Mouse (Mus musculus): Measurements from ENCODE around the gene Chrdl2. TPM values are rescaled to one million over a fixed set of nuclear protein-coding genes. Genes with fewer than 3 reads are reported as not detected.

The Chrdl2 gene
- polyA plus RNA-seq, 1 experiment from 2014 or later, result not detected

DNA sequence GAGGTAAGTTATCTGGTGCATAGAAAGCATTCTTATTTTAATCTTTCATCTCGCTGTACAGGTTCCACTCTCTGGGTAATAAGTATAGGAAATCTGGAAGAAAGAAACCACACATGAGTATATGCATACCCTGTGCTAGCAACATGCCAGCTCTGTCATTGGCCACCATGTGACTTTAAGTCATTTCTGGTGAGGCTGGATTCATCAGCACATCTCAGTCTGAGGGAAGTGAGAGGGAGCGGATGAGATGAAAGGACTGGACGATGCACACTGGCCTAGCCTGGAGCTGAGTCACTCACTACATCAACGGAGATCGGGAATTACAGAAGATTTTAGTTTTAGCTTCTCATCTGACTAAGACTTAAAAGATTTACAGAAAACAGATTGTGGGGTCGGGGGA, 76.9 kb downstream of the Chrdl2 start:
- Histone ChIP-seq H3K9ac (ENCODE audit: low read length) (no peak overlapping the region), H3K4me2 (ENCODE audit: low read length) (no peak overlapping the region), H3K4me3 (ENCODE audit: low read depth, low read length) (no peak overlapping the region), H3K9me3 (replicated peaks; ENCODE audit: control insufficient read depth, low read length) (no peaks in the 10 kb centered on the region), H3K36me3 (ENCODE audit: control insufficient read depth, insufficient read depth, low read length) (peaks cover 79% of the 10 kb centered on the region), H3K27ac (ENCODE audit: low read depth, low read length) (no peak overlapping the region), H3K27me3 (replicated peaks; ENCODE audit: control insufficient read depth, insufficient read depth, low read length) (no peaks in the 10 kb centered on the region), H3K4me1 (ENCODE audit: control insufficient read depth, insufficient read depth, low read length) (no peaks in the 10 kb centered on the region)
- ATAC-seq (no peak), DNase-seq (ENCODE audit: low spot score) (no peak)
- WGBS, result 95% methylated on average over 6 of the region's 6 CpGs

DNA sequence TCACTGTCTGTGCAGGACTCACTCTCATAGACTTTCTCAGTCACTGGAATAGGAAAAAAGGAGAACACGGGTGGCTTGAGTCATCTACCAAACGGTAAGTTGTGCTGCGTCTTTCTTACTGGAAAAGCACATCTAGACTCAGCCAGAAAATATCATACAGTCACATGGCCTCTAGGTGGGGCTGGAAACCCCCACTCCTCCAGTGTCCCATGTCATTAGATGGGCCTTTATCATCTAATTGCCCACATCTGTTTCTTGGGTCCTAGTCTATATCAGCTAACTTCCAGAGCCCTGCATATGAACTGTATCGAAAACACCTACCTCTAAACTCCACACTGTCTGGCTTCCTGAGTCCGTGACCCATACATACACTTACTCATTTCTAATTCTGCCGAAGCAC, 77.8 kb downstream of the Chrdl2 start:
- no peaks in the 10 kb centered on the region for H3K4me1 ChIP-seq (ENCODE audit: control insufficient read depth, insufficient read depth, low read length)
- no peak overlapping the region for H3K27ac ChIP-seq (ENCODE audit: low read depth, low read length)
- H3K9me3 ChIP-seq (replicated peaks; ENCODE audit: control insufficient read depth, low read length), result no peaks in the 10 kb centered on the region
- 78% methylated on average over 6 of the region's 6 CpGs for WGBS
- H3K4me2 ChIP-seq (ENCODE audit: low read length), result no peak overlapping the region
- H3K27me3 ChIP-seq (replicated peaks; ENCODE audit: control insufficient read depth, insufficient read depth, low read length), result no peaks in the 10 kb centered on the region
- H3K4me3 ChIP-seq (ENCODE audit: low read depth, low read length), result no peak overlapping the region
- DNase-seq (ENCODE audit: low spot score) (no peak), ATAC-seq (no peak)
- peaks cover 81% of the 10 kb centered on the region for H3K36me3 ChIP-seq (ENCODE audit: control insufficient read depth, insufficient read depth, low read length)
- H3K9ac ChIP-seq (ENCODE audit: low read length), result no peak overlapping the region

Other genes starting within 250 kb of the Chrdl2 start
- not detected in 2 replicates for gene Olfr521, start 242.7 kb upstream of the Chrdl2 start, polyA plus RNA-seq (2014; fragmentation: Nextera tagmentation; extraction: Ambion mirVana)
- gene Neu3, start 177.8 kb upstream of the Chrdl2 start, polyA plus RNA-seq (2014; fragmentation: Nextera tagmentation; extraction: Ambion mirVana), result 0.78 and 0.81 TPM in 2 replicates
- gene Xrra1, start 147.1 kb upstream of the Chrdl2 start, polyA plus RNA-seq (2014; fragmentation: Nextera tagmentation; extraction: Ambion mirVana), result 0.39 and 0.64 TPM in 2 replicates
- gene Spcs2, start 142.7 kb upstream of the Chrdl2 start, polyA plus RNA-seq (2014; fragmentation: Nextera tagmentation; extraction: Ambion mirVana), result 282 and 300 TPM in 2 replicates
- 3.6 and 4.9 TPM in 2 replicates for gene Rnf169, start 25.7 kb upstream of the Chrdl2 start, polyA plus RNA-seq (2014; fragmentation: Nextera tagmentation; extraction: Ambion mirVana)
- 49.9 and 54.1 TPM in 2 replicates for gene Pold3, start 115.4 kb downstream of the Chrdl2 start, polyA plus RNA-seq (2014; fragmentation: Nextera tagmentation; extraction: Ambion mirVana)
- 19.6 and 24.0 TPM in 2 replicates for gene Lipt2, start 153.1 kb downstream of the Chrdl2 start, polyA plus RNA-seq (2014; fragmentation: Nextera tagmentation; extraction: Ambion mirVana)
- gene Kcne3, start 170.3 kb downstream of the Chrdl2 start, polyA plus RNA-seq (2014; fragmentation: Nextera tagmentation; extraction: Ambion mirVana), result 0.58 and 0.91 TPM in 2 replicates
- 9.2 and 13.2 TPM in 2 replicates for gene Pgm2l1, start 221.2 kb downstream of the Chrdl2 start, polyA plus RNA-seq (2014; fragmentation: Nextera tagmentation; extraction: Ambion mirVana)

Measured in forebrain, embryonic 14.5 days (tissue).